In genomic region chr13:54425269-54425668, GRCm38 (mm10) we compare ENCODE assay signal across 8 mouse cellular contexts. TPM values are rescaled to one million over a fixed set of nuclear protein-coding genes. Genes with fewer than 3 reads are reported as not detected.
A peak's percentile ranks its signal among the peaks of the same experiment; 100 is the strongest.
DNase-seq lines count a peak whose midpoint lies in the region; ATAC-seq and TF ChIP-seq lines count a peak whose summit lies in the region.

No protein-coding gene starts in this region.

- WGBS in forebrain, embryonic 13.5 days, result 55% methylated on average over 2 of the region's 2 CpGs
- 79% methylated on average over 2 of the region's 2 CpGs for WGBS in forebrain, embryonic 10.5 days
- WGBS in hindbrain, postnatal 0 days, result 45% methylated on average over 2 of the region's 2 CpGs
- WGBS in liver, embryonic 11.5 days, result 62% methylated on average over 2 of the region's 2 CpGs
- WGBS in neural tube, embryonic 13.5 days, result 43% methylated on average over 2 of the region's 2 CpGs

- H3K9ac ChIP-seq in forebrain, embryonic 13.5 days, result no peak overlapping the region
- H3K9ac ChIP-seq in hindbrain, postnatal 0 days (replicated peaks; ENCODE audit: low read length), result no peak overlapping the region
- no peak overlapping the region for H3K9ac ChIP-seq in liver, embryonic 11.5 days (ENCODE audit: low read depth, low read length)
- H3K9ac ChIP-seq in neural tube, embryonic 13.5 days, result no peak overlapping the region

- TF ChIP-seq CTCF in hindbrain, postnatal 0 days (IDR thresholded peaks at IDR 0.05; ENCODE audit: low read depth), result no peak

- 0 out of 2 replicates have a peak, but pooled peaks cover 5% of the 10 kb centered on the region for H3K9me3 ChIP-seq in forebrain, embryonic 13.5 days (replicated peaks)
- H3K9me3 ChIP-seq in forebrain, embryonic 10.5 days, result peaks cover 6% of the 10 kb centered on the region
- no peaks in the 10 kb centered on the region for H3K9me3 ChIP-seq in hindbrain, postnatal 0 days (ENCODE audit: low read length)
- H3K9me3 ChIP-seq in liver, embryonic 11.5 days (ENCODE audit: control insufficient read depth, low read length), result no peaks in the 10 kb centered on the region
- H3K9me3 ChIP-seq in neural tube, embryonic 13.5 days, result no peaks in the 10 kb centered on the region

- no peak overlapping the region for H3K4me2 ChIP-seq in forebrain, embryonic 13.5 days
- no peak overlapping the region for H3K4me2 ChIP-seq in hindbrain, postnatal 0 days (ENCODE audit: low read depth, low read length)
- H3K4me2 ChIP-seq in liver, embryonic 11.5 days, result no peak overlapping the region
- H3K4me2 ChIP-seq in neural tube, embryonic 13.5 days, result no peak overlapping the region

- H3K4me3 ChIP-seq in forebrain, embryonic 13.5 days, result no peak overlapping the region
- H3K4me3 ChIP-seq in forebrain, embryonic 10.5 days, result no peak overlapping the region
- H3K4me3 ChIP-seq in hindbrain, postnatal 0 days (ENCODE audit: low read length), result no peak overlapping the region
- H3K4me3 ChIP-seq in liver, embryonic 11.5 days (ENCODE audit: low read depth, low read length), result no peak overlapping the region
- no peak overlapping the region for H3K4me3 ChIP-seq in neural tube, embryonic 13.5 days

- peaks cover 10% of the 10 kb centered on the region for H3K4me1 ChIP-seq in forebrain, embryonic 13.5 days
- H3K4me1 ChIP-seq in forebrain, embryonic 10.5 days, result peaks cover 6% of the 10 kb centered on the region
- H3K4me1 ChIP-seq in hindbrain, postnatal 0 days (ENCODE audit: insufficient read depth, low read length), result no peaks in the 10 kb centered on the region
- H3K4me1 ChIP-seq in liver, embryonic 11.5 days (replicated peaks; ENCODE audit: control insufficient read depth, insufficient read depth, low read length), result no peaks in the 10 kb centered on the region
- H3K4me1 ChIP-seq in neural tube, embryonic 13.5 days (replicated peaks), result peaks cover 20% of the 10 kb centered on the region

- DNase-seq in forebrain, embryonic 10.5 days (ENCODE audit: extremely low spot score, low spot score), result no peak
- DNase-seq in hindbrain, postnatal 0 days (ENCODE audit: low spot score), result peak; percentile 46
- DNase-seq in liver, embryonic 11.5 days (ENCODE audit: low spot score), result no peak
- DNase-seq in left cerebral cortex, postnatal 36 days (ENCODE audit: low spot score in 2 of 2), result no peak
- no peak for DNase-seq in layer of hippocampus, adult 9-10 months (ENCODE audit: low spot score)

- peak overlapping the region; percentile 48 for H3K27ac ChIP-seq in forebrain, embryonic 13.5 days
- H3K27ac ChIP-seq in forebrain, embryonic 10.5 days, result no peak overlapping the region
- no peak overlapping the region; the same call in 1 of the 2 replicates for H3K27ac ChIP-seq in hindbrain, postnatal 0 days
- H3K27ac ChIP-seq in liver, embryonic 11.5 days (ENCODE audit: low read depth, low read length), result no peak overlapping the region
- H3K27ac ChIP-seq in neural tube, embryonic 13.5 days (replicated peaks), result peak overlapping the region; percentile 69

- intact Hi-C loops in left cerebral cortex, postnatal 36 days (cut with DNase I), result no loop called here

- ATAC-seq in forebrain, embryonic 13.5 days, result peak; percentile 59
- ATAC-seq in hindbrain, postnatal 0 days, result 0 out of 2 replicates have a peak, but pooled peaks have one; percentile 56
- peak; percentile 68 for ATAC-seq in liver, embryonic 11.5 days (replicated peaks; ENCODE audit: low FRiP score)
- ATAC-seq in neural tube, embryonic 13.5 days (ENCODE audit: low read depth), result peak; percentile 78
- no peak for ATAC-seq in erythroid progenitor cell, adult 5-6 weeks (replicated peaks; ENCODE audit: low FRiP score, poor library complexity, severe bottlenecking)

- H3K27me3 ChIP-seq in forebrain, embryonic 13.5 days, result no peaks in the 10 kb centered on the region
- no peaks in the 10 kb centered on the region for H3K27me3 ChIP-seq in forebrain, embryonic 10.5 days (ENCODE audit: poor library complexity, severe bottlenecking)
- no peaks in the 10 kb centered on the region for H3K27me3 ChIP-seq in hindbrain, postnatal 0 days (ENCODE audit: insufficient read depth, low read length)
- H3K27me3 ChIP-seq in liver, embryonic 11.5 days (replicated peaks; ENCODE audit: control insufficient read depth, insufficient read depth, low read length), result no peaks in the 10 kb centered on the region
- H3K27me3 ChIP-seq in neural tube, embryonic 13.5 days, result no peaks in the 10 kb centered on the region

- no peaks in the 10 kb centered on the region for H3K36me3 ChIP-seq in forebrain, embryonic 13.5 days (ENCODE audit: poor library complexity, severe bottlenecking)
- no peaks in the 10 kb centered on the region for H3K36me3 ChIP-seq in forebrain, embryonic 10.5 days (replicated peaks)
- H3K36me3 ChIP-seq in hindbrain, postnatal 0 days (ENCODE audit: insufficient read depth, low read length), result no peaks in the 10 kb centered on the region
- H3K36me3 ChIP-seq in liver, embryonic 11.5 days (ENCODE audit: control insufficient read depth, insufficient read depth, low read length), result no peaks in the 10 kb centered on the region
- H3K36me3 ChIP-seq in neural tube, embryonic 13.5 days, result no peaks in the 10 kb centered on the region

RNA-seq across cellular contexts. Expression of gene Thoc3, which starts 43.4 kb away (rescaled TPM):
- 108 and 113 TPM in 2 replicates for polyA plus RNA-seq in forebrain, embryonic 13.5 days (2015; fragmentation: Nextera tagmentation; extraction: Ambion mirVana)
- polyA plus RNA-seq in forebrain, embryonic 10.5 days (2016; fragmentation: Nextera tagmentation; extraction: Ambion mirVana), result 189 and 193 TPM in 2 replicates
- total RNA-seq in hindbrain, postnatal 0 days (2014; rRNA removed), result 67.2 and 120 TPM in 2 replicates
- 107 and 108 TPM in 2 replicates for polyA plus RNA-seq in hindbrain, postnatal 0 days (2015; fragmentation: Nextera tagmentation; extraction: Ambion mirVana)
- 121 and 130 TPM in 2 replicates for polyA plus RNA-seq in liver, embryonic 11.5 days (2014; fragmentation: Nextera tagmentation; extraction: Ambion mirVana)
- 89.6 and 94.1 TPM in 2 replicates for polyA plus RNA-seq in neural tube, embryonic 13.5 days (2015; fragmentation: Nextera tagmentation; extraction: Ambion mirVana)
- total RNA-seq in left cerebral cortex, postnatal 36 days (2021), result 10 to 100 TPM; 33.4 to 37.6 TPM
- 4.2 and 6.8 TPM in 2 replicates for total RNA-seq in erythroid progenitor cell, adult 5-6 weeks (2015; ENCODE audit: low replicate concordance)
- total RNA-seq in erythroid progenitor cell, adult 5-6 weeks (2017; ENCODE audit: low replicate concordance), result 10.2 and 11.4 TPM in 2 replicates

RNA-seq across cellular contexts. Expression of gene Cplx2, which starts 54.1 kb away (rescaled TPM):
- polyA plus RNA-seq in forebrain, embryonic 13.5 days (2015; fragmentation: Nextera tagmentation; extraction: Ambion mirVana), result 20.0 and 22.8 TPM in 2 replicates
- polyA plus RNA-seq in forebrain, embryonic 10.5 days (2016; fragmentation: Nextera tagmentation; extraction: Ambion mirVana), result 5.5 TPM in 2 replicates
- total RNA-seq in hindbrain, postnatal 0 days (2014; rRNA removed), result 118 and 120 TPM in 2 replicates
- polyA plus RNA-seq in hindbrain, postnatal 0 days (2015; fragmentation: Nextera tagmentation; extraction: Ambion mirVana), result 46.2 and 47.4 TPM in 2 replicates
- 1.5 TPM in 2 replicates for polyA plus RNA-seq in liver, embryonic 11.5 days (2014; fragmentation: Nextera tagmentation; extraction: Ambion mirVana)
- polyA plus RNA-seq in neural tube, embryonic 13.5 days (2015; fragmentation: Nextera tagmentation; extraction: Ambion mirVana), result 13.8 and 14.7 TPM in 2 replicates
- total RNA-seq in left cerebral cortex, postnatal 36 days (2021), result 100 to 1,000 TPM; 769 to 808 TPM
- 2.9 and 5.4 TPM in 2 replicates for total RNA-seq in erythroid progenitor cell, adult 5-6 weeks (2015; ENCODE audit: low replicate concordance)
- total RNA-seq in erythroid progenitor cell, adult 5-6 weeks (2017; ENCODE audit: low replicate concordance), result 2.1 and 2.2 TPM in 2 replicates

Comparison
In these comparisons a context has a peak if more than half of its experiments do, and no peak if none do; other contexts are left out.
1. H3K27ac ChIP-seq: peak in forebrain, embryonic 13.5 days (single experiment) and neural tube, embryonic 13.5 days (single experiment); none in forebrain, embryonic 10.5 days (single experiment), hindbrain, postnatal 0 days (single experiment) and liver, embryonic 11.5 days (single experiment).